Comparison of ENCODE assay signal across 24 mouse cellular contexts in genomic region chr8:74971636-74972035, GRCm38 (mm10). TPM values are rescaled to one million over a fixed set of nuclear protein-coding genes. Genes with fewer than 3 reads are reported as not detected.
A peak's percentile ranks its signal among the peaks of the same experiment; 100 is the strongest.
DNase-seq lines count a peak whose midpoint lies in the region; ATAC-seq lines count a peak whose summit lies in the region.
"Had no signal": no experiment of that assay in that cellular context is flagged by ENCODE, and none has a peak within 500 bp of the region (broad histone marks: within the 10 kb centered on the region; RNA-seq: fewer than 3 reads in every experiment).

No protein-coding gene starts in this region.

- H3K9ac ChIP-seq in midbrain, embryonic 11.5 days (ENCODE audit: low read length): no peak overlapping the region
- H3K9ac ChIP-seq in midbrain, embryonic 15.5 days: no peak overlapping the region
- no peak overlapping the region for H3K9ac ChIP-seq in forebrain, embryonic 12.5 days

- H3K9me3 ChIP-seq in midbrain, embryonic 11.5 days (ENCODE audit: control insufficient read depth, low read length): no peaks in the 10 kb centered on the region
- no peaks in the 10 kb centered on the region for H3K9me3 ChIP-seq in midbrain, embryonic 15.5 days
- no peaks in the 10 kb centered on the region for H3K9me3 ChIP-seq in forebrain, embryonic 12.5 days
- H3K9me3 ChIP-seq: G1E had no signal

- 79% methylated on average over 4 of the region's 4 CpGs for WGBS in midbrain, embryonic 11.5 days
- 79% methylated on average over 4 of the region's 4 CpGs for WGBS in midbrain, embryonic 15.5 days
- WGBS in forebrain, embryonic 12.5 days: 83% methylated on average over 4 of the region's 4 CpGs

- ATAC-seq in midbrain, embryonic 11.5 days (ENCODE audit: low FRiP score): no peak
- ATAC-seq in midbrain, embryonic 15.5 days (replicated peaks): no peak
- ATAC-seq in forebrain, embryonic 12.5 days (ENCODE audit: low FRiP score): no peak
- ATAC-seq: activated CD4-positive, CD25-positive, alpha-beta regulatory T cell, adult 4 months; CD4-positive, CD25-positive, alpha-beta regulatory T cell, adult 4 months; Patski had no signal

- no peaks in the 10 kb centered on the region for H3K36me3 ChIP-seq in midbrain, embryonic 11.5 days (ENCODE audit: control insufficient read depth, insufficient read depth, low read length)
- H3K36me3 ChIP-seq in midbrain, embryonic 15.5 days (replicated peaks): no peaks in the 10 kb centered on the region
- H3K36me3 ChIP-seq in forebrain, embryonic 12.5 days (replicated peaks): no peaks in the 10 kb centered on the region
- H3K36me3 ChIP-seq: G1E had no signal

- no peaks in the 10 kb centered on the region for H3K4me1 ChIP-seq in midbrain, embryonic 11.5 days (ENCODE audit: control insufficient read depth, insufficient read depth, low read length)
- H3K4me1 ChIP-seq in midbrain, embryonic 15.5 days: no peaks in the 10 kb centered on the region
- 0 out of 2 replicates have a peak, but pooled peaks cover 3% of the 10 kb centered on the region for H3K4me1 ChIP-seq in forebrain, embryonic 12.5 days

- H3K4me2 ChIP-seq in midbrain, embryonic 11.5 days: no peak overlapping the region
- no peak overlapping the region for H3K4me2 ChIP-seq in midbrain, embryonic 15.5 days
- no peak overlapping the region for H3K4me2 ChIP-seq in forebrain, embryonic 12.5 days

- no peak overlapping the region for H3K27ac ChIP-seq in midbrain, embryonic 11.5 days (ENCODE audit: low read depth, low read length)
- no peak overlapping the region for H3K27ac ChIP-seq in midbrain, embryonic 15.5 days
- H3K27ac ChIP-seq in forebrain, embryonic 12.5 days: no peak overlapping the region

- no peak overlapping the region for H3K4me3 ChIP-seq in midbrain, embryonic 11.5 days (ENCODE audit: low read depth, low read length)
- H3K4me3 ChIP-seq in midbrain, embryonic 15.5 days: no peak overlapping the region
- H3K4me3 ChIP-seq in forebrain, embryonic 12.5 days (replicated peaks): no peak overlapping the region

- peak; percentile 4 for DNase-seq in midbrain, embryonic 11.5 days (ENCODE audit: low spot score, missing footprints)
- DNase-seq in ES-CJ7 (ENCODE audit: low read depth, low spot score): peak; percentile 73
- DNase-seq in R1 (ENCODE audit: low read depth, low spot score): peak; percentile 78
- DNase-seq in ZHBTc4 (ENCODE audit: low read depth, low spot score): peak; percentile 69
- DNase-seq in right cerebral cortex, postnatal 36 days (ENCODE audit: low spot score in 2 of 2): no peak
- DNase-seq in lung, postnatal 36 days: no peak
- DNase-seq: adrenal gland, adult 2 months; adrenal gland, adult 8-10 months; adrenal gland, postnatal 10 days; adrenal gland, postnatal 14 days; adrenal gland, postnatal 25 days; adrenal gland, postnatal 36 days; B cell, adult 2 months; cerebellum, adult 11 months; cerebellum, adult 11-12 months; cerebellum, adult 18-20 months; cerebellum, adult 2 months; cerebellum, adult 8-10 months had no signal

- H3K27me3 ChIP-seq in midbrain, embryonic 11.5 days (ENCODE audit: control insufficient read depth, insufficient read depth, low read length): no peaks in the 10 kb centered on the region
- no peaks in the 10 kb centered on the region for H3K27me3 ChIP-seq in midbrain, embryonic 15.5 days (replicated peaks)
- H3K27me3 ChIP-seq in forebrain, embryonic 12.5 days: no peaks in the 10 kb centered on the region

RNA-seq across cellular contexts. Expression of gene Hmgxb4, which starts 21.5 kb away (rescaled TPM):
- polyA plus RNA-seq in midbrain, embryonic 11.5 days (2014; fragmentation: Nextera tagmentation; extraction: Ambion mirVana): 45.3 and 52.6 TPM in 2 replicates
- polyA plus RNA-seq in midbrain, embryonic 15.5 days (2015; fragmentation: Nextera tagmentation; extraction: Ambion mirVana): 41.5 and 44.4 TPM in 2 replicates
- 48.1 and 49.8 TPM in 2 replicates for polyA plus RNA-seq in forebrain, embryonic 12.5 days (2016; fragmentation: Nextera tagmentation; extraction: Ambion mirVana)

Comparison
In these comparisons a context has a peak if more than half of its experiments do, and no peak if none do; other contexts are left out.
1. DNase-seq: peak in midbrain, embryonic 11.5 days (single experiment), ES-CJ7 (single experiment), R1 (single experiment) and ZHBTc4 (single experiment); none in right cerebral cortex, postnatal 36 days (0 of 2) and lung, postnatal 36 days (single experiment).